Mouse (Mus musculus): ENCODE data around the gene Foxj2. TPM values are rescaled to one million over a fixed set of nuclear protein-coding genes. Genes with fewer than 3 reads are reported as not detected.

The Foxj2 gene
- polyA plus RNA-seq, 1 experiment from 2014 or later, result 9.7 TPM

- no peak for ATAC-seq (ENCODE audit: low read depth)
- no peak overlapping the region for H3K4me3 ChIP-seq (ENCODE audit: low read depth, low read length)
- no peak overlapping the region for H3K27ac ChIP-seq (replicated peaks; ENCODE audit: low read depth, low read length)
- H3K9me3 ChIP-seq (ENCODE audit: control insufficient read depth, low read length), result no peaks in the 10 kb centered on the region
- no peaks in the 10 kb centered on the region for H3K4me1 ChIP-seq (ENCODE audit: control insufficient read depth, insufficient read depth, low read length)
- H3K4me2 ChIP-seq (ENCODE audit: low read depth, low read length), result no peak overlapping the region
- no peaks in the 10 kb centered on the region for H3K36me3 ChIP-seq (ENCODE audit: control insufficient read depth, insufficient read depth, low read length)
- no peak overlapping the region for H3K9ac ChIP-seq (ENCODE audit: low read depth, low read length)
- WGBS, result 19% methylated on average over 5 of the region's 5 CpGs
- peak; percentile 70 for DNase-seq (ENCODE audit: low spot score)
- H3K27me3 ChIP-seq (replicated peaks; ENCODE audit: control insufficient read depth, insufficient read depth, low read length), result no peaks in the 10 kb centered on the region
Measured at GRCm38 (mm10) chr6:122786275-122786674, 33.4 kb upstream of the Foxj2 start.

DNA sequence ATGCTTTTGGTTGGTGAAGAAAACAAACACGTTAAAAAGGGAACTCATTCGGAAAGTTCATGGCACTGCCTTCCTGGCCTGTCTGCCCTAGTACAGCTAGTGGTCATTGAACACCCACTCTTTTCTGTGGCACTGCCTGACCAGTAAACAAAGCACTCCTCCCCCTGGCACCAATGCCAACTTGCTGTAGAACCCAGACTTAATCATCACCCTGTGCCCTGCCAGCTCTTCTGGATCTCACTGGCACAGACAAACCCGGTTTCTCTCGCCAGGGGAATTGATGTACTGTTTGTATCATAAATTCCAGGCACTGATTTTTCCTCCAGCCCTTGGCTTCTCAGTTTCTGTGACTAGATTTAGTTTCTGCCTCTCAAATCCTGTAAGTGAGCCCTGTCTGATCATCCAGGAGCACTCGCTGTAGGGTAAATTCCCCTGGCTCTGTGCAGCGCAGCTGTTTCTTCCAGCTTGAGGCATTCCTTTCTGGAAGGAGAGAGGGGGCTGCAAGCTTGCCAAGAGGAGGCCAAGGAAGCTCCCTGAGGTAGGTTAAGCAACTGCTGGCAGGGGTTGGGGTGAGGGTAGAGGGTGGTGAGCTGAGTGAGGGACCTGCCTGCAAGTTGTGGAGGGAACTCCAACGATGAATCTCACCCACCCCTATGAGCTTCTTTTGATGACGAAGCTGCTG is 24.3 kb upstream of the Foxj2 start:
- no peaks in the 10 kb centered on the region for H3K9me3 ChIP-seq (ENCODE audit: control insufficient read depth, low read length)
- WGBS, result 64% methylated on average over 8 of the region's 8 CpGs
- H3K27me3 ChIP-seq (replicated peaks; ENCODE audit: control insufficient read depth, insufficient read depth, low read length), result no peaks in the 10 kb centered on the region
- no peak overlapping the region for H3K4me3 ChIP-seq (ENCODE audit: low read depth, low read length)
- DNase-seq (ENCODE audit: low spot score) (peak; percentile 80), ATAC-seq (ENCODE audit: low read depth) (peak; percentile 57; the same call in 1 of the 2 replicates)
- H3K27ac ChIP-seq (replicated peaks; ENCODE audit: low read depth, low read length), result no peak overlapping the region; the same call in 1 of the 2 replicates
- H3K9ac ChIP-seq (ENCODE audit: low read depth, low read length), result no peak overlapping the region
- no peaks in the 10 kb centered on the region for H3K4me1 ChIP-seq (ENCODE audit: control insufficient read depth, insufficient read depth, low read length)
- no peak overlapping the region for H3K4me2 ChIP-seq (ENCODE audit: low read depth, low read length)
- H3K36me3 ChIP-seq (ENCODE audit: control insufficient read depth, insufficient read depth, low read length), result no peaks in the 10 kb centered on the region

GRCm38 (mm10) chr6:122800640-122801300 is 18.9 kb upstream of the Foxj2 start:
- peak overlapping the region; percentile 98 for H3K4me2 ChIP-seq (ENCODE audit: low read depth, low read length)
- H3K4me3 ChIP-seq (ENCODE audit: low read depth, low read length), result peak overlapping the region; percentile 54
- no peaks in the 10 kb centered on the region for H3K9me3 ChIP-seq (ENCODE audit: control insufficient read depth, low read length)
- ATAC-seq (ENCODE audit: low read depth) (no peak), DNase-seq (ENCODE audit: low spot score) (peak; percentile 14)
- 41% methylated on average over 10 of the region's 10 CpGs for WGBS
- no peak overlapping the region for H3K27ac ChIP-seq (replicated peaks; ENCODE audit: low read depth, low read length)
- H3K4me1 ChIP-seq (ENCODE audit: control insufficient read depth, insufficient read depth, low read length), result no peaks in the 10 kb centered on the region
- H3K27me3 ChIP-seq (replicated peaks; ENCODE audit: control insufficient read depth, insufficient read depth, low read length), result no peaks in the 10 kb centered on the region
- H3K36me3 ChIP-seq (ENCODE audit: control insufficient read depth, insufficient read depth, low read length), result no peaks in the 10 kb centered on the region
- H3K9ac ChIP-seq (ENCODE audit: low read depth, low read length), result peak overlapping the region; percentile 74

GRCm38 (mm10) chr6:122801301-122801800 is 18.4 kb upstream of the Foxj2 start, which contains the start of gene Slc2a3:
Gene Slc2a3, minus strand, starts transcription at chr6:122801640.
- Histone ChIP-seq H3K4me2 (ENCODE audit: low read depth, low read length) (peak within 1 kb of the TSS; percentile 98), H3K4me3 (ENCODE audit: low read depth, low read length) (peak within 1 kb of the TSS; percentile 54), H3K9ac (ENCODE audit: low read depth, low read length) (peak within 1 kb of the TSS; percentile 74), H3K4me1 (ENCODE audit: control insufficient read depth, insufficient read depth, low read length) (no peaks in the 10 kb centered on the region), H3K9me3 (ENCODE audit: control insufficient read depth, low read length) (no peaks in the 10 kb centered on the region), H3K27ac (replicated peaks; ENCODE audit: low read depth, low read length) (no peak within 1 kb of the TSS; the same call in 1 of the 2 replicates), H3K27me3 (replicated peaks; ENCODE audit: control insufficient read depth, insufficient read depth, low read length) (no peaks in the 10 kb centered on the region), H3K36me3 (ENCODE audit: control insufficient read depth, insufficient read depth, low read length) (no peaks in the 10 kb centered on the region)
- peak; percentile 76 for ATAC-seq (ENCODE audit: low read depth)
- DNase-seq (ENCODE audit: low spot score), result peak; percentile 65
- WGBS, result 2% methylated on average over 32 of the region's 46 CpGs

- 2% methylated on average over 34 of the region's 34 CpGs for WGBS
- Histone ChIP-seq H3K4me3 (ENCODE audit: low read depth, low read length) (peak overlapping the region; percentile 54), H3K27me3 (replicated peaks; ENCODE audit: control insufficient read depth, insufficient read depth, low read length) (no peaks in the 10 kb centered on the region), H3K9ac (ENCODE audit: low read depth, low read length) (peak overlapping the region; percentile 74), H3K9me3 (ENCODE audit: control insufficient read depth, low read length) (no peaks in the 10 kb centered on the region), H3K4me2 (ENCODE audit: low read depth, low read length) (peak overlapping the region; percentile 98), H3K4me1 (ENCODE audit: control insufficient read depth, insufficient read depth, low read length) (no peaks in the 10 kb centered on the region), H3K27ac (replicated peaks; ENCODE audit: low read depth, low read length) (no peak overlapping the region; the same call in 1 of the 2 replicates), H3K36me3 (ENCODE audit: control insufficient read depth, insufficient read depth, low read length) (no peaks in the 10 kb centered on the region)
- DNase-seq (ENCODE audit: low spot score) (peak; percentile 43), ATAC-seq (ENCODE audit: low read depth) (peak; percentile 48)
Measured at GRCm38 (mm10) chr6:122801801-122802514, 17.8 kb upstream of the Foxj2 start.

DNA sequence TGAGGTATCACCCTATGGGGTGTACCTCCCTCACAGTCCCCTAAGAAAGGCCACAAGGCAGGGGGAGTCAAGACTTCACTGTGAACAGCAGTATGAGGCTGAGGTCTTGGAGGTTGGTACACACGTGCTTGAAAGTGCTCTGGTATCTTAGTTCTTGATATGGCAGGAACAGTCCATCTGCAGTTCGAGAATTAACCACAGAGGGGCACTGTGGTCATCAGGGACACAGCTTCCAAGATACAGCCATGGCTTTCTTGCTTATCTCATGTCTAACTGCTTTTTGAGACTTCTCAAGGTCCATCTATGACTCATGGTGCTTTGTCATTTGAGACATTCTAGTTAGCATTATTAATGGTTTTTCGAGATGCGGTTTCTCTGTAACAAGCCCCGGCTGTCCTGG is 15.3 kb upstream of the Foxj2 start:
- ATAC-seq (ENCODE audit: low read depth), result no peak
- Histone ChIP-seq H3K27ac (replicated peaks; ENCODE audit: low read depth, low read length) (no peak overlapping the region), H3K4me2 (ENCODE audit: low read depth, low read length) (no peak overlapping the region), H3K36me3 (ENCODE audit: control insufficient read depth, insufficient read depth, low read length) (no peaks in the 10 kb centered on the region), H3K9me3 (ENCODE audit: control insufficient read depth, low read length) (no peaks in the 10 kb centered on the region), H3K4me3 (ENCODE audit: low read depth, low read length) (no peak overlapping the region), H3K4me1 (ENCODE audit: control insufficient read depth, insufficient read depth, low read length) (no peaks in the 10 kb centered on the region), H3K9ac (ENCODE audit: low read depth, low read length) (no peak overlapping the region), H3K27me3 (replicated peaks; ENCODE audit: control insufficient read depth, insufficient read depth, low read length) (no peaks in the 10 kb centered on the region)
- 37% methylated on average over 5 of the region's 5 CpGs for WGBS
- peak; percentile 58 for DNase-seq (ENCODE audit: low spot score)

GRCm38 (mm10) chr6:122810022-122810614 is 9.6 kb upstream of the Foxj2 start:
- WGBS, result 0% methylated on average over 11 of the region's 11 CpGs
- Histone ChIP-seq H3K27me3 (replicated peaks; ENCODE audit: control insufficient read depth, insufficient read depth, low read length) (no peaks in the 10 kb centered on the region), H3K36me3 (ENCODE audit: control insufficient read depth, insufficient read depth, low read length) (no peaks in the 10 kb centered on the region), H3K27ac (replicated peaks; ENCODE audit: low read depth, low read length) (peak overlapping the region; percentile 100), H3K4me1 (ENCODE audit: control insufficient read depth, insufficient read depth, low read length) (0 out of 2 replicates have a peak, but pooled peaks cover 4% of the 10 kb centered on the region), H3K9me3 (ENCODE audit: control insufficient read depth, low read length) (no peaks in the 10 kb centered on the region), H3K9ac (ENCODE audit: low read depth, low read length) (peak overlapping the region; percentile 67), H3K4me2 (ENCODE audit: low read depth, low read length) (peak overlapping the region; percentile 81), H3K4me3 (ENCODE audit: low read depth, low read length) (peak overlapping the region; percentile 67)
- ATAC-seq (ENCODE audit: low read depth), result no peak
- peak; percentile 27 for DNase-seq (ENCODE audit: low spot score)

DNA sequence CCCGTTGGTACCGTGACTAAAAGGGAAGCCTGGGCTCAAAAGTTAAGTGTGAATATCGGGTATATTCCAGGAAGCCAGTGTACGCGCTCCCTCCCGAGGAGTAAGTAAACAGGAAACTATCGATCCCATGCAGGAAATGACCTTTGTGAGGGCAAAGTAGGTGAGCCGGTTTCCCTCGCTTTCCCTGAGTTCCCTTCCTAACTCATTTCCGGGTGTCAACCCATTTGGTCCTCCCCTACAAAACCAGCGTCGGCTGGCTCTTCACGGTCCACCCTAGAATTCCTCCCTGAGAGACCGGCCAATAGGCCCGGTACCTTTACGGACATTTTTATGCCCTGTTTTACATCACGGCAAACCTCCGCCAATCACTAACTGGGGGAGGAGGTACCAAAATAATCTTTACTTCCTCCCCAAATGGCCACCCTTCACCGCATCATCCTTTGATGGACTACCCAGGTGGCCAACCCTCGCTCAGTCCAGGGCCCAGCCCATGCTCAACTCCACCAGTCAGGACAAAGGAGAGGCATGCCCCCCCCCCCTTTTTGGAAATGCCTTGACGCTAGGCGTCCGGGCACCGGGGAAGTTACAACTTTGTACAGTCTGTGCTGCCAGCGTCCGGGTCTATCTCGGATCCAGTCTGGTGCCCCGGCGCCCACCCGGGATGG is 9.0 kb upstream of the Foxj2 start:
- no peaks in the 10 kb centered on the region for H3K36me3 ChIP-seq (ENCODE audit: control insufficient read depth, insufficient read depth, low read length)
- ATAC-seq (ENCODE audit: low read depth), result peak; percentile 99
- H3K4me1 ChIP-seq (ENCODE audit: control insufficient read depth, insufficient read depth, low read length), result 0 out of 2 replicates have a peak, but pooled peaks cover 4% of the 10 kb centered on the region
- H3K4me3 ChIP-seq (ENCODE audit: low read depth, low read length), result peak overlapping the region; percentile 67
- under 1% methylated on average over 27 of the region's 30 CpGs for WGBS
- peak overlapping the region; percentile 81 for H3K4me2 ChIP-seq (ENCODE audit: low read depth, low read length)
- peak overlapping the region; percentile 100 for H3K27ac ChIP-seq (replicated peaks; ENCODE audit: low read depth, low read length)
- peak overlapping the region; percentile 77 for H3K9ac ChIP-seq (ENCODE audit: low read depth, low read length)
- H3K9me3 ChIP-seq (ENCODE audit: control insufficient read depth, low read length), result no peaks in the 10 kb centered on the region
- DNase-seq (ENCODE audit: low spot score), result peak; percentile 99
- H3K27me3 ChIP-seq (replicated peaks; ENCODE audit: control insufficient read depth, insufficient read depth, low read length), result no peaks in the 10 kb centered on the region
